Mouse (Mus musculus) kidney, embryonic 15.5 days (tissue): ENCODE measurements around the gene Haus5. TPM values are rescaled to one million over a fixed set of nuclear protein-coding genes. Genes with fewer than 3 reads are reported as not detected.

Experiments used
- polyA plus RNA-seq: library from polyadenylated mRNA; unstranded; fragments of >200 nt; fragmentation: Nextera tagmentation; extraction: Ambion mirVana; gene quantifications from 2 replicates; pipeline ENCODE4 v1.2.1, GENCODE M21; 2015

Haus5 gene
- polyA plus RNA-seq, 1 experiment from 2014 or later, result 61.1 TPM

Other genes starting within 250 kb of the Haus5 start
- 0.64 and 1.5 TPM in 2 replicates for gene Hcst, start 245.1 kb downstream of the Haus5 start, polyA plus RNA-seq
- gene Nfkbid, start 243.3 kb downstream of the Haus5 start, polyA plus RNA-seq, result 1.3 and 2.0 TPM in 2 replicates
- 24.1 and 28.6 TPM in 2 replicates for gene Aplp1, start 219.5 kb downstream of the Haus5 start, polyA plus RNA-seq
- 0.54 and 0.77 TPM in 2 replicates for gene Kirrel2, start 207.3 kb downstream of the Haus5 start, polyA plus RNA-seq
- 3.6 and 4.8 TPM in 2 replicates for gene Nphs1, start 206.7 kb downstream of the Haus5 start, polyA plus RNA-seq
- gene Prodh2, start 171.4 kb downstream of the Haus5 start, polyA plus RNA-seq, result 12.8 and 14.4 TPM in 2 replicates
- 11.7 and 16.0 TPM in 2 replicates for gene Arhgap33, start 129.9 kb downstream of the Haus5 start, polyA plus RNA-seq
- gene Hspb6, start 112.8 kb downstream of the Haus5 start, polyA plus RNA-seq, result 12.8 and 20.1 TPM in 2 replicates
- gene Proser3, start 112.7 kb downstream of the Haus5 start, polyA plus RNA-seq, result 14.1 and 18.6 TPM in 2 replicates
- gene Lin37, start 105.2 kb downstream of the Haus5 start, polyA plus RNA-seq, result 37.6 and 40.5 TPM in 2 replicates
- gene U2af1l4, start 101.7 kb downstream of the Haus5 start, polyA plus RNA-seq, result 94.8 and 102 TPM in 2 replicates
- 15.0 and 17.0 TPM in 2 replicates for gene Gm49396, start 101.7 kb downstream of the Haus5 start, polyA plus RNA-seq
- 152 TPM in 2 replicates for gene Psenen, start 101.4 kb downstream of the Haus5 start, polyA plus RNA-seq
- gene Igflr1, start 99.6 kb downstream of the Haus5 start, polyA plus RNA-seq, result 3.8 and 6.0 TPM in 2 replicates
- gene Kmt2b, start 76.3 kb downstream of the Haus5 start, polyA plus RNA-seq, result 6.7 and 10.9 TPM in 2 replicates
- gene Zbtb32, start 66.1 kb downstream of the Haus5 start, polyA plus RNA-seq, result 0.36 and 0.63 TPM in 2 replicates
- 3.6 and 5.3 TPM in 2 replicates for gene Upk1a, start 52.1 kb downstream of the Haus5 start, polyA plus RNA-seq
- gene Cox6b1, start 38.8 kb downstream of the Haus5 start, polyA plus RNA-seq, result 1,049 and 1,131 TPM in 2 replicates
- gene Etv2, start 29.1 kb downstream of the Haus5 start, polyA plus RNA-seq, result not detected in 2 replicates
- 118 and 119 TPM in 2 replicates for gene Rbm42, start 14.7 kb downstream of the Haus5 start, polyA plus RNA-seq
- not detected in 2 replicates for gene Pmis2, start 6.6 kb upstream of the Haus5 start, polyA plus RNA-seq
- 0.58 TPM in 1 of 2 replicates, not detected in the other for gene 2200002J24Rik, start 33.9 kb upstream of the Haus5 start, polyA plus RNA-seq
- gene Atp4a, start 47.2 kb upstream of the Haus5 start, polyA plus RNA-seq, result 1.3 and 1.5 TPM in 2 replicates
- gene Tmem147, start 64.5 kb upstream of the Haus5 start, polyA plus RNA-seq, result 180 and 192 TPM in 2 replicates
- gene Gapdhs, start 78.7 kb upstream of the Haus5 start, polyA plus RNA-seq, result 0.35 and 0.68 TPM in 2 replicates
- 2.2 and 2.6 TPM in 2 replicates for gene Sbsn, start 86.5 kb upstream of the Haus5 start, polyA plus RNA-seq
- 1.3 and 7.7 TPM in 2 replicates for gene Dmkn, start 98.8 kb upstream of the Haus5 start, polyA plus RNA-seq
- 5.8 and 26.9 TPM in 2 replicates for gene Krtdap, start 122.9 kb upstream of the Haus5 start, polyA plus RNA-seq
- gene Ffar2, start 158.8 kb upstream of the Haus5 start, polyA plus RNA-seq, result 0.19 and 0.49 TPM in 2 replicates
- 0.22 and 0.88 TPM in 2 replicates for gene Ffar3, start 191.2 kb upstream of the Haus5 start, polyA plus RNA-seq
- gene Ffar1, start 196.6 kb upstream of the Haus5 start, polyA plus RNA-seq, result not detected in 2 replicates
- gene Cd22, start 215.3 kb upstream of the Haus5 start, polyA plus RNA-seq, result 0.12 and 0.19 TPM in 2 replicates
- gene Mag, start 249.9 kb upstream of the Haus5 start, polyA plus RNA-seq, result 0.39 and 0.61 TPM in 2 replicates